Mouse (Mus musculus): Measurements from ENCODE around the gene Camkmt.

DNA sequence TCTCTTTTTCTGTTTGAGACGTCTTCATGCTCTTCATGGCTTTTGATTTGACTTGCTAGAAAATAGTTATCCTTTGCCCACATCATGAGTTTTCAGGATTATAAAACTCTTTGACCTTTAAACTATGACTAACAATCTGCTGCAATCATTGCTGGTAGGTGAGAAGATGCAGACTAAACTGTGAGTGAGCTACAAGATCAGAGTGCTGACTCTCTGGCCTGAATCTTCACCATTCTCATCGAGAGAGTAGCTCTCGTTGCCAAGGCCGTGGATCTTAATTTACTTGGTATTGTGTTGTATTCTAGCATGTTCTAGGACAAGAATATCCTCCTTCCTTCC, 72.9 kb downstream of the Camkmt start:
- no peak for TF ChIP-seq GATA1 (IDR thresholded peaks at IDR 0.05; ENCODE audit: low read length)
- no peak for TF ChIP-seq TAL1 (IDR thresholded peaks at IDR 0.05; ENCODE audit: low read length)

Measured in erythroblast, embryonic 14.5 days (primary cell).